Comparison of ENCODE assay signal across 8 mouse cellular contexts in genomic region chrX:7680057-7680412, GRCm38 (mm10). TPM values are rescaled to one million over a fixed set of nuclear protein-coding genes. Genes with fewer than 3 reads are reported as not detected.
DNase-seq lines count a peak whose midpoint lies in the region; ATAC-seq and TF ChIP-seq lines count a peak whose summit lies in the region.

No protein-coding gene starts in this region.

- ATAC-seq in embryonic facial prominence, embryonic 14.5 days (ENCODE audit: low read depth): no peak
- peak; percentile 14 for ATAC-seq in intestine, embryonic 16.5 days
- ATAC-seq in neural tube, embryonic 13.5 days (ENCODE audit: low read depth): peak; percentile 45; the same call in 1 of the 2 replicates

- no peak for DNase-seq in layer of hippocampus, adult 2 months (ENCODE audit: low spot score in 2 of 2)
- no peak for DNase-seq in layer of hippocampus, adult 9-10 months (ENCODE audit: low spot score)
- no peak for DNase-seq in embryonic facial prominence, embryonic 14.5 days (ENCODE audit: low spot score)
- DNase-seq in cerebellum, postnatal 25 days: no peak
- no peak for DNase-seq in layer of hippocampus, postnatal 25 days (ENCODE audit: extremely low spot score in 1 of 2, low spot score in 1 of 2)
- DNase-seq in thymus, postnatal 0 days (ENCODE audit: low spot score): no peak

- no peaks in the 10 kb centered on the region for H3K36me3 ChIP-seq in embryonic facial prominence, embryonic 14.5 days (ENCODE audit: control insufficient read depth, insufficient read depth, low read length)
- no peaks in the 10 kb centered on the region for H3K36me3 ChIP-seq in intestine, embryonic 16.5 days (ENCODE audit: control insufficient read depth, insufficient read depth, low read length)
- no peaks in the 10 kb centered on the region for H3K36me3 ChIP-seq in neural tube, embryonic 13.5 days

- H3K4me3 ChIP-seq in layer of hippocampus, adult 2 months: peak overlapping the region; percentile 44
- H3K4me3 ChIP-seq in embryonic facial prominence, embryonic 14.5 days (ENCODE audit: low read depth, low read length): peak overlapping the region; percentile 30
- H3K4me3 ChIP-seq in intestine, embryonic 16.5 days (ENCODE audit: low read length): peak overlapping the region; percentile 38
- peak overlapping the region; percentile 25 for H3K4me3 ChIP-seq in neural tube, embryonic 13.5 days

- WGBS in embryonic facial prominence, embryonic 14.5 days: 17% methylated on average over 11 of the region's 12 CpGs
- 18% methylated on average over 12 of the region's 12 CpGs for WGBS in intestine, embryonic 16.5 days
- 25% methylated on average over 12 of the region's 12 CpGs for WGBS in neural tube, embryonic 13.5 days

- no peak overlapping the region for H3K27ac ChIP-seq in layer of hippocampus, adult 2 months
- H3K27ac ChIP-seq in embryonic facial prominence, embryonic 14.5 days (replicated peaks; ENCODE audit: low read depth, low read length): no peak overlapping the region
- H3K27ac ChIP-seq in intestine, embryonic 16.5 days (ENCODE audit: low read length): no peak overlapping the region
- H3K27ac ChIP-seq in neural tube, embryonic 13.5 days (replicated peaks): no peak overlapping the region

- H3K9me3 ChIP-seq in embryonic facial prominence, embryonic 14.5 days (ENCODE audit: control insufficient read depth, low read length): no peaks in the 10 kb centered on the region
- H3K9me3 ChIP-seq in intestine, embryonic 16.5 days (ENCODE audit: control insufficient read depth, low read length): no peaks in the 10 kb centered on the region
- H3K9me3 ChIP-seq in neural tube, embryonic 13.5 days: no peaks in the 10 kb centered on the region

- no peak overlapping the region for H3K9ac ChIP-seq in embryonic facial prominence, embryonic 14.5 days (ENCODE audit: low read depth, low read length)
- H3K9ac ChIP-seq in intestine, embryonic 16.5 days (ENCODE audit: low read depth, low read length): 0 out of 2 replicates have a peak overlapping the region, but pooled peaks have one; percentile 33
- H3K9ac ChIP-seq in neural tube, embryonic 13.5 days: no peak overlapping the region

- no peak for TF ChIP-seq CTCF in layer of hippocampus, adult 2 months (conservative IDR thresholded peaks at IDR 0.05)

- peak overlapping the region; percentile 55 for H3K4me2 ChIP-seq in embryonic facial prominence, embryonic 14.5 days (ENCODE audit: low read depth, low read length)
- H3K4me2 ChIP-seq in intestine, embryonic 16.5 days (ENCODE audit: low read depth, low read length): peak overlapping the region; percentile 55
- peak overlapping the region; percentile 50 for H3K4me2 ChIP-seq in neural tube, embryonic 13.5 days

- no peaks in the 10 kb centered on the region for H3K4me1 ChIP-seq in embryonic facial prominence, embryonic 14.5 days (ENCODE audit: control insufficient read depth, insufficient read depth, low read length)
- no peaks in the 10 kb centered on the region; the same call in 1 of the 2 replicates for H3K4me1 ChIP-seq in intestine, embryonic 16.5 days (ENCODE audit: control insufficient read depth, insufficient read depth, low read length)
- no peaks in the 10 kb centered on the region for H3K4me1 ChIP-seq in neural tube, embryonic 13.5 days (replicated peaks)

- no peaks in the 10 kb centered on the region for H3K27me3 ChIP-seq in embryonic facial prominence, embryonic 14.5 days (replicated peaks; ENCODE audit: control insufficient read depth, insufficient read depth, low read length)
- H3K27me3 ChIP-seq in intestine, embryonic 16.5 days (replicated peaks; ENCODE audit: control insufficient read depth, insufficient read depth, low read length): no peaks in the 10 kb centered on the region
- no peaks in the 10 kb centered on the region for H3K27me3 ChIP-seq in neural tube, embryonic 13.5 days

RNA-seq across cellular contexts. Expression of gene Magix, which starts 1.0 kb away (rescaled TPM):
- total RNA-seq in layer of hippocampus, adult 2 months (2021): under 1 TPM; 0.31 to 0.52 TPM
- 0.50 and 0.59 TPM in 2 replicates for polyA plus RNA-seq in embryonic facial prominence, embryonic 14.5 days (2014; fragmentation: Nextera tagmentation; extraction: Ambion mirVana)
- 0.71 and 0.93 TPM in 2 replicates for polyA plus RNA-seq in intestine, embryonic 16.5 days (2015; fragmentation: Nextera tagmentation; extraction: Ambion mirVana)
- polyA plus RNA-seq in neural tube, embryonic 13.5 days (2015; fragmentation: Nextera tagmentation; extraction: Ambion mirVana): 0.18 TPM in 1 of 2 replicates, not detected in the other
- total RNA-seq in layer of hippocampus, postnatal 25 days (2021): under 1 TPM; 0.17 to 0.77 TPM
- polyA plus RNA-seq in thymus, postnatal 0 days (2015; fragmentation: Nextera tagmentation; extraction: Ambion mirVana): 0.49 and 0.55 TPM in 2 replicates

RNA-seq across cellular contexts. Expression of gene Plp2, which starts 8.8 kb away (rescaled TPM):
- total RNA-seq in layer of hippocampus, adult 2 months (2021): 1 to 10 TPM; 4.9 to 5.4 TPM
- polyA plus RNA-seq in embryonic facial prominence, embryonic 14.5 days (2014; fragmentation: Nextera tagmentation; extraction: Ambion mirVana): 199 and 201 TPM in 2 replicates
- 187 and 205 TPM in 2 replicates for polyA plus RNA-seq in intestine, embryonic 16.5 days (2015; fragmentation: Nextera tagmentation; extraction: Ambion mirVana)
- polyA plus RNA-seq in neural tube, embryonic 13.5 days (2015; fragmentation: Nextera tagmentation; extraction: Ambion mirVana): 27.2 and 33.4 TPM in 2 replicates
- 1 to 10 TPM; 5.0 to 6.2 TPM for total RNA-seq in layer of hippocampus, postnatal 25 days (2021)
- 81.2 and 84.1 TPM in 2 replicates for polyA plus RNA-seq in thymus, postnatal 0 days (2015; fragmentation: Nextera tagmentation; extraction: Ambion mirVana)

RNA-seq across cellular contexts. Expression of gene Gpkow, which starts 16.9 kb away (rescaled TPM):
- total RNA-seq in layer of hippocampus, adult 2 months (2021): 10 to 100 TPM; 32.6 to 40.6 TPM
- polyA plus RNA-seq in embryonic facial prominence, embryonic 14.5 days (2014; fragmentation: Nextera tagmentation; extraction: Ambion mirVana): 40.0 and 42.1 TPM in 2 replicates
- 28.0 and 29.5 TPM in 2 replicates for polyA plus RNA-seq in intestine, embryonic 16.5 days (2015; fragmentation: Nextera tagmentation; extraction: Ambion mirVana)
- polyA plus RNA-seq in neural tube, embryonic 13.5 days (2015; fragmentation: Nextera tagmentation; extraction: Ambion mirVana): 43.2 and 50.4 TPM in 2 replicates
- 10 to 100 TPM; 35.7 to 36.5 TPM for total RNA-seq in layer of hippocampus, postnatal 25 days (2021)
- polyA plus RNA-seq in thymus, postnatal 0 days (2015; fragmentation: Nextera tagmentation; extraction: Ambion mirVana): 28.8 and 28.9 TPM in 2 replicates

RNA-seq across cellular contexts. Expression of gene Prickle3, which starts 23.0 kb away (rescaled TPM):
- total RNA-seq in layer of hippocampus, adult 2 months (2021): 1 to 10 TPM; 1.0 to 1.1 TPM
- polyA plus RNA-seq in embryonic facial prominence, embryonic 14.5 days (2014; fragmentation: Nextera tagmentation; extraction: Ambion mirVana): 7.5 and 8.3 TPM in 2 replicates
- 7.6 TPM in 2 replicates for polyA plus RNA-seq in intestine, embryonic 16.5 days (2015; fragmentation: Nextera tagmentation; extraction: Ambion mirVana)
- polyA plus RNA-seq in neural tube, embryonic 13.5 days (2015; fragmentation: Nextera tagmentation; extraction: Ambion mirVana): 1.9 and 2.1 TPM in 2 replicates
- under 1 TPM; 0.57 to 0.82 TPM for total RNA-seq in layer of hippocampus, postnatal 25 days (2021)
- 5.3 and 6.2 TPM in 2 replicates for polyA plus RNA-seq in thymus, postnatal 0 days (2015; fragmentation: Nextera tagmentation; extraction: Ambion mirVana)

RNA-seq across cellular contexts. Expression of gene Wdr45, which starts 34.1 kb away (rescaled TPM):
- 10 to 100 TPM; 63.9 to 68.2 TPM for total RNA-seq in layer of hippocampus, adult 2 months (2021)
- polyA plus RNA-seq in embryonic facial prominence, embryonic 14.5 days (2014; fragmentation: Nextera tagmentation; extraction: Ambion mirVana): 18.7 and 26.5 TPM in 2 replicates
- polyA plus RNA-seq in intestine, embryonic 16.5 days (2015; fragmentation: Nextera tagmentation; extraction: Ambion mirVana): 25.8 and 26.6 TPM in 2 replicates
- 35.0 and 36.5 TPM in 2 replicates for polyA plus RNA-seq in neural tube, embryonic 13.5 days (2015; fragmentation: Nextera tagmentation; extraction: Ambion mirVana)
- total RNA-seq in layer of hippocampus, postnatal 25 days (2021): 10 to 100 TPM; 51.1 to 55.2 TPM
- polyA plus RNA-seq in thymus, postnatal 0 days (2015; fragmentation: Nextera tagmentation; extraction: Ambion mirVana): 42.2 and 45.5 TPM in 2 replicates
